Mouse (Mus musculus): Measurements from ENCODE around the gene 4931440F15Rik. TPM values are rescaled to one million over a fixed set of nuclear protein-coding genes. Genes with fewer than 3 reads are reported as not detected.

4931440F15Rik gene
- total RNA-seq, 2 experiments from 2014 or later: 1.5 to 1.8 TPM

DNA sequence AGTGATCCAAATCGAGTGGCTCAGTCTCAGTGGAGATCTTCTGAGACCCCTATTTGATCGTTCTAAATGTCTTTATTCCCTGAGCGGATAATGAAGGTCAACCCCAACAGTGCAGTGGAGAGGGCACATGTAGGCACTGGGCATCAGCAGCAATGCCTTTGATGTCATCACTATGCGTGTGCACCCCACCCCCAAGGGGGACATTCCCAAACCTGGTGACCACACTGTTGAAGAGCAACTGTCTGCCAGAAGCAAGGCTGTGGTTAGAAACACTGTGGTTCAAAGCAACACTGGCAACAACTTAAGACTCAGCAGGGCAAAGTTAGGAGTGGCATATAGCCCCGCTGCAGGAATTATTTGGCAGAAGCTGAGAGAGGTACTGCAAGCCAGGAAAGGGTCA lies 18.1 kb downstream of the 4931440F15Rik start:
- intact Hi-C loops (cut with DNase I): no loop called here

DNA sequence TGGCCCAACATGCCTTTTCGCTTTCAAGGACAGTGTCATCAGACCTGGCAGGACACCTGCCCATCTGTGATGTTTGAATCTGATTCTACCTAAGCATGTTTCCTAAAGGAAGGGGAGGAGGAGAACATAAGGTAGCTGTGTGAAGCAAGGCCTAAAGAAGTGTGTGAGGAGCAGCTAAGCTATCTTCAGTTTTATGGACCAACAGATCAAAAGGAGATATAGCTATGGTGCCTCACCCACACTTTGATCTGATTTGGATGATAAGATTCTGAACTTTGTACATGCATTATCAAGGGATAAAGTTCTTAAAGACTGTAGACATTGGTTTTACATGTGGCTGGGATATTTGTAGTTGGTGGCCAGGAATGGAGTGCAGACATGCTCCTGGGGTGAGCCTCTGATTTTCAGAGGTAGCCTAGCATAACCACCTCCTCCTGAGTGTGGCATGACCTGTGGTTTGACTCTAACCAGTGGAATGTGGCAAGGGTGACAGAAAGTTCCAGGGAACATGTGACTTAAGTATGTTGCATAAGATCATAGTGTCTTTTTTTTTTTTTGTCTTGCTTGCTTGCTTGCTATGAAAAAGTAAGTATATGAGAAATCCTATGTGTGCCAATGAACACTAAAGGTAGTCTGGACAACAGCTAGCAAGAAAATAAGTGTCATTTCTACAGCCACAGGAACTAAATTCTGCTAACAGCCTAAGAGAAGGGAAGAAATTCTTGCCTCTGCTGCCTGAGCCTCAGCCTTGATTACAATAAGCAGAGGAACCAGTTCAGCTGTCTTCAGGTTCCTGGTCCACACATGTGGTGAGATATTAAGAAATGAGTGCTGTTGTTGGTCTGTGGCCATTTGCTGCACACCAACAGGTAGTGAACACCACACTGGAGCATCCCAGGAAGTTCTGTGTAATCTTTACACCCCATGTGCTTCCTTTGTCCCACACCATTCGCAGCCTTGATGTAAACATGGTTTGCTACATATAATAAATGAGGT lies 23.7 kb downstream of the 4931440F15Rik start:
- intact Hi-C loops (cut with DNase I): no loop called here
- no peak for DNase-seq

More for the DNA sequence above, 18.1 kb downstream of the 4931440F15Rik start:
- no peak for DNase-seq

DNA sequence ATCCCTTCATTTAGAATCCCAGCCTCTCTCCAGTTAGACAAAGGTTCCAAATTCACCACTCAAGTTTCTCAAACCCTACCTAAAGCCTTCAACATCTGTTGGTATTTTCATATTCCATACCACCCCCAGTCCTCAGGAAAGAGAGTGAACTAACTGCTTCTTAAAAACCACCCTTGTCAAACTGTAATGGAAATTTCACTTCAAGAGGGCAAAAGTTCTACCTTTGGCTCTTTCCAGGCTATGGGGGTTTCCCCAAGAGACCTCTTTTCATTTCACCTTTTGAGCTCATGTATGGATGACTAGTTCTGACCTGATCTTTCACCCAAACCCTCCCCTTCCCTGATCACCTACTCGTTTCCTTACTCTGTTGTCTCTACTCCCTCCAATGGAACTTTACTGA lies 25.6 kb downstream of the 4931440F15Rik start:
- no peak for DNase-seq
- intact Hi-C loops (cut with DNase I): no loop called here

DNA sequence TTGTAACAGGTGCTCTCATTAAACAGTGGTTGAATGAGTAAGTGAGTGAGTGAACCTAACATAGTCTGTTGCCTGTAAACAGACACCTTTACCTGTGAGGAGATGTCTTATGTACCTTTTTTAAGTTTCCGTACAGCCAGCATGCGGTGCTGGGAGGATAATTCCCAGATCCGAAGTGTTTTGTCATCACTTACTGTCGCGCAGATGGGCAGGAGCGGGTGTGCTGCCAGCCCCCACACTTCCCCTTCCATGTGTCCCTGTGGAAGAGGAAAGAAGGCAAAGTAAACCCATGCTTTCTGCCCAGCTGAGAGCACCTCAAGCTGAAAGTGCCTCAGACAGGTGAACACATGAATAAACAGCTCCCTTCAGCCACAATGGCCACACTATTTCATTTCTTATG lies 30.4 kb downstream of the 4931440F15Rik start:
- no peak for DNase-seq
- intact Hi-C loops (cut with DNase I): no loop called here

DNA sequence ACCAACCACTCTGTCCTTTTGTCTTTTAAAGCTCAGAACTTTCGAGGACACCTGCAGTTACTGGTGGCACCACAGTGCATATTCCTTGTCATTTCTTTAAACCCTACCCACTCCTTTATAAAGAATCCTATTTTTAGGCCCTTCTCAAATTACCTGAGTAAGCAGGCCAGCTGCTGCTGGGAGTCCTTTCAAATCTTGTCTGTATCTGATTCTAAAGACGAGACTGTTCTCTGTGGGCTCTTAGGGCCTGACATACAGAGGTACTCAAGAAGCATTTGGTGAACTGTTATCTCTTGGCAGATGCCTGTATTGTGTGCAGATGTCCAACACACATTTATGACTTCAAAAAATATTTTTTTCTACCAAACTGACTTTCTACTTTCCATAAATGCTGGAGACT lies 31.0 kb downstream of the 4931440F15Rik start:
- DNase-seq: no peak
- intact Hi-C loops (cut with DNase I): no loop called here

DNA sequence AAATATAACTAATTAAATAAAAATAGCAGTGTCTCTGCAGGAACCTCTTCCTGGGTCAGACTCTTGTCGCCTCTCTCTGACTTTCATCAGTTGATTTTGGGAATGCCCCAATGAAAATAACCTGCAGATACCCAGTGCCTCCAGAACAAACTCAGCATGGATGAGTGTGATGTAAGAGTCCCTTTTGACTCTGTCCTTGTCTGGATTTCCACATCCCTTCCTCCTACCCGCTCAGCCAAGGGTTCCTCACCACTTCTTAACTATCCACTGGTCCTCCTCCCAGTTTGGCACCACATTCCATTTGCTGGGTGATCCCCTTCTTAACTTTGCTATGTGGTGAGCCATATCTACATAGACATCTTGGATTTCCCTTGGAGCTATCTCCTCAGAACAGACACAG lies 34.7 kb downstream of the 4931440F15Rik start:
- intact Hi-C loops (cut with DNase I): no loop called here
- no peak for DNase-seq

DNA sequence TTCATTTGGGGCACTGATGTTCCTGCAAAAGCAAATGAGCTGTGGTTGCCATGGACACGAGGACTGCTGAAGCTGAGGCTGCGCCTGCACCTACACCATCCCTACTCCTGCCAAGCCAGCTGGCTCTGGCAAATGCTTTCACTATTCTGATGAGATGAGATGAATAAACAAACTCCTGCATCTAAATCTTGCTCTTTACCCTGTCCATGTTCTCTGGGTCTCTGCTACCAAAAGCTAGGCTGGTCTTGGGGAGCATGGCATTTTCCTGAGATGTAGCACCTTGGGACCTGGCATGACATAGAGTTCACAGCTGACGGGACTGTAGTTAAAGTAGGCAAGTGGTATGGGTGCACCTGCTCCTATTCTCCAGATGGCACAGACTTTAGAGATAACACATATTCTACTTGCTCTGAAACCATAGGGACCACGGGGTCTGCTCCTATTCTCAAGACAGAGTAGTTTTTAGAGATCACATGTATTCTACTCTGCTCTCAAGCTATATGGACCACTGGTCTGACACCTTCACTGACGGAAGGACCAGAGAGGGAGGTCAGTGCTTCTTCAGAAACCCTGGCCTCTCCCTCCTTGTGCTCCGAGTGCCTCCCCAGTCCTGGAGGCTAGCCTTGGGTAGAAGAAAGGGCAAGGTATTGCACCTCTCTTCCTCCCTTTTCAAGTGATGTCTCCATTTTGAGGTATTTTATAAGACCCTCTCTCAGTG lies 36.4 kb downstream of the 4931440F15Rik start:
- DNase-seq: no peak
- intact Hi-C loops (cut with DNase I): no loop called here

DNA sequence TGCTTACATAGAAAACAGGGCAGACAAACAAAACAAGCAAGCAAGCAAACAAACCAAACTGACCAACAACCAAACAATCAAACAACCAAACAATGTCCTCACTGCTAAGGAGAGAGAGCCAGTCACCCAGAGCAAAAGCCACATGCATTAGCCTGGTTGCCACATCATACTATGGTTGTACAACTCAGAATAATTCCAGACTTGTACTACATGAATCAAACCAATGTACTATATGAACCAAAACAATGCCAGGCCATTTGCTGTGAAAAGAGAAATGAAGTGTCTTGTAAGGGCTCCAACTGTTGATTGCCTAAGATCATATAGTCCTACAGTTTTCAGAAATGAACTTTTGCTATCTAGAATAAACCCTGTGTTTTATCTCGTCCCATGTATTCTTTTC lies 37.0 kb downstream of the 4931440F15Rik start:
- DNase-seq: no peak
- intact Hi-C loops (cut with DNase I): no loop called here

DNA sequence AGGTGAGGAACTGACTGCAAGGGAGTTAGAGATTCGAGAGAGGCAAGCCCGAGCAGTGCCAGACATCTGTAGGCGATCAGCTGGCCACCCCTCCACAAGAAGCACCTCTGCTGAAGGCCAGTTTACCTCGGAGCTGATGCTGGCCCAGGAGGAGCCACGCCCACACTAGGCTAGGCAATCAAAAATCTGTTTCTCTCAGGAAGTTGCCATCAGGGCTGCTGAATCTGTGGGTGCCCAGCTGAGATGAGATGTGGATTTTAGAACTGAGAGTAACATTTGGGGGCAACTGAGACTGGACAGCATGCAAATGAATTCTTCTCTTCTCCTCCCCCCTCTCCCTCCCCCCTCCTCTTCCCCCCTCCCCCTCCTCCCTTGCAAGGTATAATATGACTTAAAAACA lies 38.0 kb downstream of the 4931440F15Rik start:
- intact Hi-C loops (cut with DNase I): no loop called here

DNA sequence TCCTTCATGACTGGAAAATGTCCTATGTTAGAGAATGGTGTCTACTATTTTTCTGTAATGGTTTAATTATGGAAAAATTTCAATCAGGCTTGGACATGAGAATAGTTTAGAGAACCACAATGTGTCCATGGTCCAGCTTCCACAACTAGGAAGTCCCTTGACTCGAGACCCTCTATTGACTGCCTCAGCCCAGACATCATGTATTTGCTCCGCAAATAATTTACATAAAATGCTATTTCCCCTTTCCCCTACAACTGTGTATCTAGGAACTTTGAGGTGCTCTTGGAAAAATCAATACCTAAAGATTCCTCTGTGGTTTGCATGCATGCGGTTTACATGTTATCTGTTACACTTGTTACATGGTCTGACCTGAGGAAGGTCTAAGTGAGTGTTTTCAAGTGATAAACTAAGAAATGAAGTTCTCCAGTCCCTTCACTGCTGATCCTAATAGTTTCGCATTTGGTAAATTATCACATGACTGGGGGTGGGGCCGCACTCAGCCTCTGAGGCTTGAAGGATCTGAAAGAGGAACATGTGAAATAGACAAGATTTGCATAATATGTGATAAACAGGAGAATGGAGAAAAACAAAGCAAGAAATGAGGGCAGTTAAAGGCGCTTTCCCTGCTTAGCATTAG lies 38.8 kb downstream of the 4931440F15Rik start:
- peak; percentile 15 to 24 for DNase-seq
- intact Hi-C loops (cut with DNase I): no loop called here

More for the DNA sequence above, 38.0 kb downstream of the 4931440F15Rik start:
- DNase-seq: no peak

DNA sequence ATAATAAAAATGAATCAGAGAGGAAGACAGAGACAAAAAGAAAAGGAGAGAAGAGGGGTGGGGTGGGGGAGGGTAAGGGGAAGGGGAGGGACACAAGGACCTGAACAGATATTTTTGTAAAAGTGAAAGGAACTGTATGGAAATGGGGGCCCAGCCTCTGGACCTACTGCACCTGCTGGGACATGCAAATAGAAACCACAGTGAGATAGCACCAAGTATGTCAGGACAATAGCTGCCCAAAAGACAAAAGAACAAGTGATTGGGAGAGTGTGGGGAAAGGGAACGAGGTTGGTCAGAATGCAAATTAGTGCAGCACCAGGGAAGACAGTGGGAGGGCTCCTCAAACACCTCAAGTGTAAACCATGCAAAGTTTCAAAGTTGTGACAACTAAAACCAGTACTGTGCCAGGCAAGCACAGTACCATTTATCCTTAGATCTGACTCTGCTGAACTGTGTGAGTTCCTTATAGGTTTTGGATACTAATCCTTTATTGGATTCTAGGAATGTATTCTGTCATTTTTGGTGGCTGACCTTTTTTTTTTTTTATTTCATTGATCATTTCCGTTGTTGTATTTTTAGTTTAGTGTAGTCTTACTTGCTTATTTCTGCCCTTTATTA lies 46.0 kb downstream of the 4931440F15Rik start:
- DNase-seq: no peak
- intact Hi-C loops (cut with DNase I): loop anchor here (5.0 kb wide), 1 partner anchor 62 kb away; no protein-coding TSS in a partner anchor

DNA sequence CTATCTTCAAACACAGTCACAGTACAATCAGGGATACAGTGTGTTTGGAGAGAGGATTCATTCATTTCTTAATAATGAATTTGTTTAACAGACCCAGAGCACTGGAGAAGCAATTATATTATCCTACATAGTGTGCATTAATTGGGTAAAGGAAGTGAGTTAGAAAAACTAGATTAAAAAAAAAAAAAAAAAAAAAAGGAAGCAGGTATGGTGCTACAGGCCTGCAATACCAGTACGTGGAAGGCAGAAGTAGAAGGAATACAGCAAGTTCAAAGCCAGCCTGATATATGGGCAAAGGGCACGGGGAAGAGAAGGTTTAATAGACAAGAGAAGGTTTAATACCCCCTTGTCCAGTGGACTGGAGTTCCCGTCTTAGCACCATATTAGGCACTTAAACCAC lies 46.5 kb downstream of the 4931440F15Rik start:
- no peak for DNase-seq
- intact Hi-C loops (cut with DNase I): loop anchor here (5.0 kb wide), 1 partner anchor 62 kb away; no protein-coding TSS in a partner anchor

DNA sequence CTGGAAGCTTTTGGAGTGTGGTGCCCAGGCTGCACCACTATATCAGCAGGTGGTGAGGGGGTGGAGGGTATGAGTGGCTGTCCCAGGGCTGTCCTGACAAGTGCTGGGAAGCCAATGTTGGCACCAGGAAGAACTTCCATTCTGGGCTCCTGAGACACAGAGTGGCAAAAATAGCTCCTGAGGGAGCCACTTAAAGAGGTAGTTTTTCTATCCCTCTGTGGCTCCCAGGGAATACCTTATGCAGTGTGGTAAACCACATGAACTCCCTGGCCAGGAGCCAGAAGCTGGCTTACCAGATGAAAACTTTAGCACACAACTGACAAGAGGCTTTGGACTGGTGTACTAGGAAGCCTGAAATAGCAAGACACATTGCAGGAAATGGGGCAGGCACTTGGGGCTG lies 47.5 kb downstream of the 4931440F15Rik start:
- DNase-seq: peak; percentile 84 to 90
- intact Hi-C loops (cut with DNase I): loop anchor here (5.0 kb wide), 1 partner anchor 61 kb away; no protein-coding TSS in a partner anchor

DNA sequence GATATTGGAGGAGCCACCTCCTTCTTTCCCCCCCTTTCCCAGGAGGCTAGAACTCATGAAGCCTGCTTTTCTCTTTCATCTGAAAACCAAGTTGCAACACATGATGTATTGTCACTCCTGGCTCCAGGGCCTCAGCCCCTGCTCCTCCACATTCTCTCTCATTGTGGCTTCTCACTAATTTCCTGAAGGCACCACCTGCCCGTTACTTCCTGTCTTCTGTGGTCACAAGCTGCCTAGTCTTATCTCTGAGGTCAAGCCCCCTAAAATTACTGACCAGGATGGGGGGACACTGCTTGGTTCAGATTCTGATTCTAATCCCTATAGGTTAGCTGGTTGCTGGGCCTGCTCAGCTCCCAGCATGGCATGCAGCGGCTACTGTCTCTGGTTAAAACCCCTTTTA lies 50.7 kb downstream of the 4931440F15Rik start:
- intact Hi-C loops (cut with DNase I): loop anchor here (5.0 kb wide), 1 partner anchor 57 kb away; no protein-coding TSS in a partner anchor

DNA sequence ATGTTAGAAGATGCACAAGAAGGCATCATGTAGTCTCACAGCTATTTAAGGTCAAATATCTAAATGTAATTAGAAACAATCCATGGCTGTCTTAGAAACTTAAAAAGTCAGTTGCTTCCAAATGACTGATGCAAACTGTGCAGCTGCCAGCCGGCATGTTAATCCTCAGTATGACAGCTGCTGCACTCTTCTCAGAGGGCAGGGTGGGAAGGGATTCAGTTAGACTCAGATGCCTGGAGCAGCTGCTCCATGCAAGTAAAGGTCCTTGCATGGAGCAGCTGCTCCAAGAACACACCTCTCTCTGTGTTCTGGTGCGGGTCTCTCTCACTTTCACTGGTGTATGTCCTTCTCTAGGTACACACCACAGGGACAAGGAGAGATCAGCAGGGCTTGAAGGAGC lies 51.2 kb downstream of the 4931440F15Rik start:
- intact Hi-C loops (cut with DNase I): no loop called here
- DNase-seq: no peak

More for the DNA sequence above, 50.7 kb downstream of the 4931440F15Rik start:
- DNase-seq: no peak

Other genes with a start within 250 kb of the 4931440F15Rik start
- gene Rtn4, start 132.7 kb downstream of the 4931440F15Rik start, total RNA-seq (2021): 100 to 1,000 TPM; 186 to 197 TPM
- gene Eml6, start 200.4 kb upstream of the 4931440F15Rik start, total RNA-seq (2021): 1 to 10 TPM; 1.6 to 2.5 TPM